Mouse (Mus musculus) heart, embryonic 11.5 days (tissue): ENCODE data around the gene Gm10945. TPM values are rescaled to one million over a fixed set of nuclear protein-coding genes. Genes with fewer than 3 reads are reported as not detected.

Experiments used
- ATAC-seq: fragments of 200-750 bp; cut with Nextera tagmentation; replicated peaks from 2 replicates; pipeline ENCODE4 v1.8.0; 2017; ENCODE audit warnings: moderate library complexity; ENCODE audit not compliant: insufficient number of reproducible peaks, low FRiP score, low TSS enrichment
- H3K27ac ChIP-seq: fragments of 300-500 bp; sonication (generic); 2 replicates; pipeline ENCODE4 v1.5.1; 2014; ENCODE audit warnings: mild to moderate bottlenecking, low read depth, low read length
- H3K27me3 ChIP-seq: fragments of 300-500 bp; sonication (generic); 2 replicates; pipeline ENCODE4 v1.6.1; 2014; ENCODE audit warnings: mild to moderate bottlenecking, low read length, mixed read lengths; ENCODE audit not compliant: control insufficient read depth, insufficient read depth
- H3K36me3 ChIP-seq: fragments of 300-500 bp; sonication (generic); 2 replicates; pipeline ENCODE4 v1.6.1; 2014; ENCODE audit warnings: mild to moderate bottlenecking, low read length, moderate library complexity, mixed read lengths; ENCODE audit not compliant: control insufficient read depth, insufficient read depth
- H3K4me1 ChIP-seq: fragments of 300-500 bp; sonication (generic); 2 replicates; pipeline ENCODE4 v1.6.1; 2014; ENCODE audit warnings: low read length; ENCODE audit not compliant: control insufficient read depth, insufficient read depth
- H3K4me2 ChIP-seq: fragments of 300-500 bp; sonication (generic); 2 replicates; pipeline ENCODE4 v1.6.1; 2014; ENCODE audit warnings: mild to moderate bottlenecking, moderate library complexity
- H3K4me3 ChIP-seq: fragments of 300-500 bp; sonication (generic); 2 replicates; pipeline ENCODE4 v1.5.1; 2014; ENCODE audit warnings: low read depth, low read length
- H3K9ac ChIP-seq: fragments of 300-500 bp; sonication (generic); 2 replicates; pipeline ENCODE4 v1.6.1; 2014; ENCODE audit warnings: mild to moderate bottlenecking, low read depth, low read length, moderate library complexity
- H3K9me3 ChIP-seq: fragments of 300-500 bp; sonication (generic); replicated peaks from 2 replicates; pipeline ENCODE4 v1.6.1; 2016; ENCODE audit warnings: low read length; ENCODE audit not compliant: control insufficient read depth
- WGBS: fragments of 180-500 bp; shearing (Covaris S2); extraction: QIAGEN DNeasy Blood & Tissue Kit; methylation state at CpG from one replicate; pipeline ENCODE4 v1.1.7; 2014; ENCODE audit not compliant: insufficient replicate concordance; 5-methylcytosine and 5-hydroxymethylcytosine counted together
- polyA plus RNA-seq: library from polyadenylated mRNA; unstranded; fragments of >200 nt; fragmentation: Nextera tagmentation; extraction: Ambion mirVana; gene quantifications from 2 replicates; pipeline ENCODE4 v1.2.1, GENCODE M21; 2014

Gm10945 gene
- polyA plus RNA-seq, 1 experiment from 2014 or later: not detected

GRCm38 (mm10) chr10:6705226-6705885 lies 56.2 kb downstream of the Gm10945 start:
- Histone ChIP-seq H3K4me2 (no peak overlapping the region), H3K4me3 (no peak overlapping the region), H3K27ac (no peak overlapping the region), H3K4me1 (no peaks in the 10 kb centered on the region), H3K36me3 (no peaks in the 10 kb centered on the region), H3K9ac (no peak overlapping the region), H3K9me3 (no peaks in the 10 kb centered on the region), H3K27me3 (no peaks in the 10 kb centered on the region)
- no peak for ATAC-seq
- WGBS: 73% methylated on average over 1 of the region's 1 CpGs

GRCm38 (mm10) chr10:6694218-6694850 lies 67.2 kb downstream of the Gm10945 start:
- no peaks in the 10 kb centered on the region for H3K27me3 ChIP-seq
- no peaks in the 10 kb centered on the region for H3K9me3 ChIP-seq
- no peaks in the 10 kb centered on the region for H3K4me1 ChIP-seq
- H3K27ac ChIP-seq: no peak overlapping the region
- peak overlapping the region; percentile 10; the same call in 1 of the 2 replicates for H3K4me3 ChIP-seq
- H3K9ac ChIP-seq: no peak overlapping the region
- H3K36me3 ChIP-seq: no peaks in the 10 kb centered on the region
- H3K4me2 ChIP-seq: peak overlapping the region; percentile 34
- ATAC-seq: no peak
- WGBS: 50% methylated on average over 13 of the region's 13 CpGs

Other genes with a start within 250 kb of the Gm10945 start
- not detected in 2 replicates for gene Oprm1, start 3.3 kb downstream of the Gm10945 start, polyA plus RNA-seq